Mouse (Mus musculus): ENCODE results near the gene Ceacam2.
"Not testable (repeated sequence)": the region's sequence is repeated elsewhere in the genome, so short reads cannot be mapped to it uniquely, and the experiment has no call there.

The Ceacam2 gene

GRCm38 (mm10) chr7:25539376-25539907 is at the start of gene Ceacam2:
Ceacam2 (minus strand) TSS chr7:25539857.
- in situ Hi-C loops (cut with MboI; ENCODE audit: unreplicated experiment in 2 of 2), result loop anchor here (5.0 to 10.0 kb wide), 4 partner anchors 52 to 495 kb away; no protein-coding TSS in a partner anchor

- in situ Hi-C loops (cut with MboI; ENCODE audit: unreplicated experiment in 2 of 2), result no loop called here
These were observed 45.9 kb upstream of the Ceacam2 start for GRCm38 (mm10) chr7:25585351-25586204.

GRCm38 (mm10) chr7:25584651-25585050 is 45.0 kb upstream of the Ceacam2 start:
- in situ Hi-C loops (cut with MboI; ENCODE audit: unreplicated experiment in 2 of 2), result no loop called here

- in situ Hi-C loops (cut with MboI; ENCODE audit: unreplicated experiment in 2 of 2), result no loop called here
These were observed 42.7 kb upstream of the Ceacam2 start for GRCm38 (mm10) chr7:25582301-25582810.

- in situ Hi-C loops (cut with MboI; ENCODE audit: unreplicated experiment in 2 of 2), result no loop called here
These were observed 39.8 kb upstream of the Ceacam2 start for GRCm38 (mm10) chr7:25579441-25579840.

- in situ Hi-C loops (cut with MboI; ENCODE audit: unreplicated experiment in 2 of 2), result not testable (repeated sequence)
These were observed 37.3 kb upstream of the Ceacam2 start for GRCm38 (mm10) chr7:25576793-25577437.

- in situ Hi-C loops (cut with MboI; ENCODE audit: unreplicated experiment in 2 of 2), result not testable (repeated sequence)
These were observed 36.7 kb upstream of the Ceacam2 start for GRCm38 (mm10) chr7:25576308-25576707.

GRCm38 (mm10) chr7:25575870-25576269 is 36.2 kb upstream of the Ceacam2 start:
- in situ Hi-C loops (cut with MboI; ENCODE audit: unreplicated experiment in 2 of 2), result no loop called here

- in situ Hi-C loops (cut with MboI; ENCODE audit: unreplicated experiment in 2 of 2), result no loop called here
These were observed 35.4 kb upstream of the Ceacam2 start for GRCm38 (mm10) chr7:25575105-25575504.

- in situ Hi-C loops (cut with MboI; ENCODE audit: unreplicated experiment in 2 of 2), result not testable (repeated sequence)
These were observed 34.1 kb upstream of the Ceacam2 start for GRCm38 (mm10) chr7:25573806-25574205.

GRCm38 (mm10) chr7:25568721-25569120 is 29.1 kb upstream of the Ceacam2 start:
- in situ Hi-C loops (cut with MboI; ENCODE audit: unreplicated experiment in 2 of 2), result no loop called here

GRCm38 (mm10) chr7:25541464-25541863 is 1.8 kb upstream of the Ceacam2 start:
- in situ Hi-C loops (cut with MboI; ENCODE audit: unreplicated experiment in 2 of 2), result not testable (repeated sequence)

- in situ Hi-C loops (cut with MboI; ENCODE audit: unreplicated experiment in 2 of 2), result loop anchor here (5.0 to 10.0 kb wide), 4 partner anchors 53 to 495 kb away; no protein-coding TSS in a partner anchor
These were observed 297 bp upstream of the Ceacam2 start for GRCm38 (mm10) chr7:25539954-25540353.

GRCm38 (mm10) chr7:25530837-25531236 is 8.8 kb downstream of the Ceacam2 start:
- in situ Hi-C loops (cut with MboI; ENCODE audit: unreplicated experiment in 2 of 2), result loop anchor here in 1 of 2 experiments (10.0 kb wide), 1 partner anchor 486 kb away; no protein-coding TSS in a partner anchor

- in situ Hi-C loops (cut with MboI; ENCODE audit: unreplicated experiment in 2 of 2), result not testable (repeated sequence)
These were observed 23.4 kb downstream of the Ceacam2 start for GRCm38 (mm10) chr7:25516070-25516777.

- in situ Hi-C loops (cut with MboI; ENCODE audit: unreplicated experiment in 2 of 2), result not testable (repeated sequence)
These were observed 24.0 kb downstream of the Ceacam2 start for GRCm38 (mm10) chr7:25515667-25516066.

- in situ Hi-C loops (cut with MboI; ENCODE audit: unreplicated experiment in 2 of 2), result no loop called here
These were observed 29.7 kb downstream of the Ceacam2 start for GRCm38 (mm10) chr7:25509925-25510324.

- in situ Hi-C loops (cut with MboI; ENCODE audit: unreplicated experiment in 2 of 2), result loop anchor here (25.0 kb wide), 2 partner anchors 218 to 1468 kb away; partner anchors contain the start of gene Ccdc97 (in 1 of the 2)
These were observed 45.0 kb downstream of the Ceacam2 start for GRCm38 (mm10) chr7:25494649-25495048.

- in situ Hi-C loops (cut with MboI; ENCODE audit: unreplicated experiment in 2 of 2), result loop anchor here (25.0 kb wide), 2 partner anchors 222 to 1472 kb away; partner anchors contain the start of gene Ccdc97 (in 1 of the 2)
These were observed 49.0 kb downstream of the Ceacam2 start for GRCm38 (mm10) chr7:25490698-25491097.

- in situ Hi-C loops (cut with MboI; ENCODE audit: unreplicated experiment in 2 of 2), result loop anchor here (5.0 to 25.0 kb wide), 4 partner anchors 48 to 1473 kb away; partner anchors contain the start of genes Ccdc97 (in 1 of the 2) and Ceacam2 (in 1 of the 2)
These were observed 50.3 kb downstream of the Ceacam2 start for GRCm38 (mm10) chr7:25489382-25489781.
